Mouse (Mus musculus): ENCODE data around the gene Myadm.

DNA sequence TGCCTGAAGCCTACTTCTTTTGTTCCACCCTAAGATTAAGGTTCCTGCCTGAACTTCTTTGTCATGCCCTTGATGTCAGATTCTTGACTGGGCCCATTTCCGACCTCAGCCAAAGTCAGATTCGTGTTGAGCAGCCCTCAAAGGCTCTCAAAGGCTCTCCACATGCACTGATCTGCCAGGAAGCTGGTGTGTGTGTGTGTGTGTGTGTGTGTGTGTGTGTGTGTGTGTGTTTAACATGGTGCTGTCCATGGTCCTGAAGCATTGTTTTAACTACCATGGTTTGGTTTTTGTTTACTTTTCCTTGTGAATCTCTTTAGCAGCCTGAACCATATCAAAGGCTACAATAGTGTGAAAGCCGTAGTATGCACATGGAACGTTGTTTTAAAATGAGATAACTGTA lies 39.1 kb downstream of the Myadm start:
- TF ChIP-seq CTCF (IDR thresholded peaks at IDR 0.05; ENCODE audit: insufficient read depth, low read length) (no peak), POLR2A (IDR thresholded peaks at IDR 0.05; ENCODE audit: borderline replicate concordance, extremely low read depth, low read depth, low read length) (no peak)
